Mouse (Mus musculus) CD4-positive helper T cell, adult 2 months (primary cell): Measurements from ENCODE around the gene Hmg20b.

Experiments used
- DNase-seq: peaks from one replicate; pipeline ENCODE4 v3.0.0-alpha.2; 2012; ENCODE audit warnings: low read depth, missing footprints, low spot score

The Hmg20b gene

DNA sequence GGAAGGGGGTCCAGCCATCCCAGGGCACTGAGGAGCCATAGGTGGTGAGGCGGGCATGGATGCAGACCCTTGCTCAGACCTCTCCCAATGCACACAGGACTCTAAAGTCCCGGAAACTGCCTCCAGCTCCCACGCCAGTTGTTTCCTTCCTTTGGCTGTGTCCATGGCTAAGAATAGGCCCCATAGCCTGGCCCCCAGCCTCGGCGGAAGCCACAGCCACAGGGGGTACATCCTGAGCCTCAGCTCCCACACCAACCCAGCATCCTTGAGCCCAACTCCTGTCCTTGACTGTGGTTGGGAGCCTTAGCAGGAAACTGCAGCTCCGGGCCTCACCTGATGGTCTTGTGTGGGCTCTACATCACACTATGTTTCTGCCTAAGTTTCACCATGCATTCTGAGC is 23.4 kb downstream of the Hmg20b start:
- DNase-seq, result no peak

DNA sequence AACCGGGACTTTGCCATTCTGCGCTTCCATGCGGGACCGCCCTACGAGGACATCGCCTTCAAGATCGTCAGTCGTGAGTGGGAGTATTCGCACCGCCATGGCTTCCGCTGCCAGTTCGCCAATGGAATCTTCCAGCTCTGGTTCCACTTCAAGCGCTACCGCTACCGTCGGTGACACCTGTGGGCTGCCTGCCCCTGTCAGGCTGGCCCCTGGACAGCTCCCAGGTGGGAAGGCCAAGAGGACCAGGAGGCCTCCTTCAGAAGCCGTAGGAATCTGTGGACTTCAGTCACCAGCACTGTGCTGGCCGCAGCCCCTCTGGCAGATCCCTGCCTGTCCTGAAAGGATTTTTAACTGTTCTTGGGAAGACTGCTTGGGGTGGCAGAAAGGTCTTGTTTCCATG is 24.5 kb downstream of the Hmg20b start:
- DNase-seq, result no peak

DNA sequence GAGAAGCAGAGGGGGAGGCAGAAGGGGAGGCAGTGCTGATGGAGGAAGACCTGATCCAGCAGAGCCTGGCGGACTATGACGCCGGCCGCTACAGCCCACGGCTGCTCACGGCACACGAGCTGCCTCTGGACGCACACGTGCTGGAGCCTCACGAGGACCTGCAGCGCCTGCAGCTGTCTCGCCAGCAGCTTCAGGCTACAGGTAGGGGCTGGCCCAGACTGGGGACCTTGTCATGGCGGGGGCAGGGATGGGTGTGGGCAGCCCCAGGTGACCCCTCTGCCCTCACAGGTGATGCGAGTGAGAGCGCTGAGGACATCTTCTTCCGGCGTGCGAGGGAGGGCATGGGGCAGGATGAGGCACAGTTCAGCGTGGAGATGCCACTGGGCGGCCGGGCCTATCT is 25.1 kb downstream of the Hmg20b start:
- no peak for DNase-seq

DNA sequence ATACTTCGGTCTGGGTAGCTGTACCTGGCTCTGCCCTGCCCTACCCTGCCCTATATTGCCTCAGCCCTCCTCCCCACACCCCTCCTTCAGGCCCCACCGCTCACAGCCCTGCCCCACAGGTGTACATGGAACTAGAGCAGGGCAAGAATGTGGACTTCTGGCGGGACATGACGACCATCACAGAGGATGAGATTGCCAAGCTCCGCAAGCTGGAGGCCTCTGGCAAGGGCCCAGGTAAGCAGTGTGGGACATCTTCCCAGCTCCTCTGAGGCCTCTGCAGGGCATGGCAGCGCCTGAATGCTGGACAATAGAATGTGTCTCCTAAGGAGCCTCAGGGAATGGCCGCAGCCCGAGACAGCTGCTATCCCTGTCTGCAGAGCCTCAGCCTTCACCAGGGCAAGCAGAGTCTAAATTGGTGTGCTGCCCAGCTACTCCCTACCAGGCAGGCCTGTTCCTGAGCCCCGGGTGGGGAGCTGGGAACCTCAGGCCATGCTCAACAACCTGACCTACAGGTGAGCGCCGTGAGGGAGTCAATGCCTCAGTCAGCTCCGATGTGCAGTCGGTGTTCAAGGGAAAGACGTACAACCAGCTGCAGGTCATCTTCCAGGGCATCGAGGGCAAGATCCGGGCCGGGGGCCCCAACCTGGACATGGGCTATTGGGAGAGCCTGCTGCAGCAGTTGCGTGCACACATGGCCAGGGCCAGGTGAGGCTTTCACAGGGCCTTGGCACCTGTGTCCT is 26.3 kb downstream of the Hmg20b start:
- DNase-seq, result no peak

DNA sequence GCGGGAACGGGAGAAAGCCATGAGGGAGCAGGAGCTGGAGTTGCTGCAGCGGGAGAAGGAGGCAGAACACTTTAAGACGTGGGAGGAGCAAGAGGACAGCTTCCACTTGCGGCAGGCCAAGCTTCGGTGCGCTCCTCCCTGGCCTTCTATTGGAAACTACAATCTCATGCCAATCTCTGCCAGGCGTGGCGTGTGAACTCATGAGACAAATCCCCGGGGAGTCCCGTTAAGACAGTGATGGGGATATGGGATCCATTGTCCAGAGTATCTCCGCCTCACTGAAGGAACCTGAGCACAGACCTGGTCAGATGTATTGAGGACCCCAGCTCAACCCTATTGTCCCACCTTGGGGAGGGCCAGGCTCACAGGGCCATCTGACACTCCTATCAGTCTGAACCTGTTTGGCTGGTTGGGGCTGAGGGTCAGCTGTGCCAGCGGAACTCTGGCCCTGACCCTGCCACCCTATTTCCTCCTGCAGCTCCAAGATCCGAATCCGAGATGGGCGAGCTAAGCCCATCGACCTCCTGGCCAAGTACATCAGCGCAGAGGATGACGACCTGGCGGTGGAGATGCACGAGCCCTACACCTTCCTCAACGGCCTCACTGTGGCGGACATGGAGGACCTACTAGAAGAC is 27.0 kb downstream of the Hmg20b start:
- no peak for DNase-seq

DNA sequence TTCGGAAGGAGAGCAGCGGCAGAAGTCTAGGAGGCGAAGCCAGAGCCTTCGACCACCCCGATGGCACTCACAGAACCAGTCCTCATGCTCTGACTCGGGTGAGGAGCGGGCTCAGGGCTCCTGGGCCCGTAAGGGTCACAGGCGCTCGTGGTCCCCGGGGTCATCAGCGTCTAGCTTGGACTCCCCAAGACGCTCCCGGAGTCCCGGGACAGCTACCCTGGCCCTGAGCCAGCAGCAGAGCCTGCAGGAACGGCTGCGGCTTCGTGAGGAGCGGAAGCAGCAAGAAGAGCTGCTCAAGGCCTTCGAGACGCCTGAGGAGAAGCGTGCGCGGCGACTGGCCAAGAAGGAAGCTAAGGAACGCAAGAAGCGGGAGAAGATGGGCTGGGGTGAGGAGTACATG is 27.8 kb downstream of the Hmg20b start:
- DNase-seq, result no peak

DNA sequence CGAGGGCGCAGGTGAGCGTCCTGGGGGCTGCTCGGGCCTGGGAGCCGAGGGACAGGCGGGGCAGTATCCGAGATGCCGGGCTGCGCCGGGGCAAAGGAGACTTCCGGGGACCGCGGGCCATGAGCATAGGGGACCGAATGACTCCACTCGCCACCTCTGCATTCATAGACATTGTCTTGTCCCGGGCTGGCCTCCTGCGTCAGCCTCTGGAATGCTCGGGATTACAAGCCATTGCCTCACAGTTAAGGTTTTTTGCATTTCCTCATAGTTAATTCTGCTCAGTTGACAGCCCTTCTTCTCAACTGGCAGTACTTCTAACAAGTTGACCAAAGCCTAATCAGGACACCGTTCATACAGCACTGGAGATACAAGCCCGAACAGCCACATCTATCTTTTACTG is 28.8 kb downstream of the Hmg20b start:
- no peak for DNase-seq

DNA sequence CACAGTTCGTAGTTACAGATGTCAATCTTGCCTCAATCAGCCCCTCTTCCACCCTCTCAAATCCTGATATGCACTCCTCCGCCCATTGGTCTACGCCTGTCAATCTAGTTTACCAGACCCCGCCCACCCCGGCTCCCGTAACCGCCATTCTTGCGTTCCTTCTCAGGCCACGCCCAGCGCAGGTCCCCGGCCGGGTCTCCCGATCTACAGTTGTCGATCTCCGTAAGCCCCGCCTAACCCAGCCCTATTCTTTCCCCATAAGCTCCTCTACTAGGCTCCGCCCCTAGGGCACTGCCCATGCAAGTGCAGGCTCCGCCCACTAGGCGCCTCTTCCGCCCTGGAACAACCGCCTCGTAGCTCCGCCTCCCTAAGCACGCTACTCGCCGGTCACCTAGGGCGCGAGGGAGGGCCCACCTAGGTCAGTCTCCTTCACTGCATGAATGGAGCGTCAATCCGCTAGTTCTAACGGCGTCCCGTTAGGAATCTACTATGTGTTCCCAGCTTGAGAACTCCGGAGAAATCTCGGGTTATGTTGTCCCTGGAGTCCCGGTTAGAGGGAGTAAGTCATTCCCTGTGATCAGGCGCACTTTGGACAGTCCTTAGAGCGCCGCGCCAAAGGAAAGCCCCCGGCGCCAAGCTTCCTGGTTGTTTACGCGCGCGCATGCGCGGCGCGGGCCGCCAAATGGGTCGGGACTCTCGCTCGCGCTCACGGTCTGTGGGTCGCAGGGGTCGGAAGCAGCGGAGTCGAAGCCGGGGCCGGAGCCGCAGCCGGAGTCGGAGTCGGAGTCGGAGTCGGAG is 29.5 kb downstream of the Hmg20b start, which contains the start of gene Cactin:
Gene Cactin (plus strand): TSS at position 554 of the 798 bp plus-strand sequence.
- peak; percentile 100 for DNase-seq

DNA sequence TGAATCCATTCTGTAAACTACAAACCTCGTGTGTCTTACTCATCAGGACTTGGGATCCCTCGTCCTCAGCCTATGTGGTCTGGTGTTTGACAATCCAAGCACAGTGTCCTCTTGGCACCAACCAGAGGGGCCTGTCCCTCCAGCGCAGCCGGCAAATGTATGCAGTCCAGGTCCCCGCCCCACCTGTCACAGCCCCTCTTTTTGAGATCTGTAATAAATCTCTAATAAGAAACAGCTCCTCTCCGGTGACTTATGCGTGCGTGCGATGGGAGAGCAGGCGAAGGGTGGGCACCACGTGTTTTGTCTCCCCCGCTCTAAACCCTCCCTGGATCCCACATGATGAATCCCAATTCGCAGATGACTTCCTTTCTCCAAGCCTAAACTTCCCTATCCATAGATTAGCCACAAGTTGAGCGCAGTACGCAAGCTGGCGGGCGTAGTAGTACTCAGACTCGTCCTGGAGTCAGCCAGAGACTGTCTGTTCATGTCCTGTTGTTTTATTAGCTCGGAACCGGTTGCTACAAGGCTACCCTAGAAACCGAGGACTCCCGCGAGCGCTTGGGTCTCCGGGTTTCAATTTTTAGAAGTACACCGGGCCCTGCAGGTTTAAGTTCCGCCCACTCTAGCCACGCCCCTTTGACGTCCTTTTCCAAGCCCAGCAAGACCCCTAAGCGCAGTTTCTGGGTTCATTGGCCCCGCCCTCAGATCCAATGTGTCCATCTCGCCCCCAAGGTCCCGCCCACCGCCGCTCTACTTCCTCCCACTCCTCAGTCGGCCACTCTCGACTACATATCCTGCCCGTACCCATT is 30.3 kb downstream of the Hmg20b start:
- no peak for DNase-seq

DNA sequence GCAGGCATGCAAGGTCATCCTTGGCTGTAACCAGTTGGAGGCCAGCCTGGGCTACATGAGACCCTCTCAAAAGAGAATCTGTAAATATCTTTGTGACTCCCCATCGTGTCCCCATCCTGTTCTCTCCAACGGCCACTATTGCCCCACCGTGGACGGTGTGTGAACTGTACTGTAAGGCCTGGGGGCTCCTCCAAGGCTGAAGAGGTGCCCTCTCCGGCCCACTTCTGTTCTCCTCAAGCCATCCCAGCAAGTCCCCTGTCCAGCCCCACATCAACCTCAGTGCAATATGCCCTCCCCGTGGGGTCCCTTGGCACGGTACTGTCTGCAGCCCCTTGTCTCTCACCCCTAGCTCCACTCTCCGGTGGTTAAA is 31.0 kb downstream of the Hmg20b start:
- DNase-seq, result no peak

DNA sequence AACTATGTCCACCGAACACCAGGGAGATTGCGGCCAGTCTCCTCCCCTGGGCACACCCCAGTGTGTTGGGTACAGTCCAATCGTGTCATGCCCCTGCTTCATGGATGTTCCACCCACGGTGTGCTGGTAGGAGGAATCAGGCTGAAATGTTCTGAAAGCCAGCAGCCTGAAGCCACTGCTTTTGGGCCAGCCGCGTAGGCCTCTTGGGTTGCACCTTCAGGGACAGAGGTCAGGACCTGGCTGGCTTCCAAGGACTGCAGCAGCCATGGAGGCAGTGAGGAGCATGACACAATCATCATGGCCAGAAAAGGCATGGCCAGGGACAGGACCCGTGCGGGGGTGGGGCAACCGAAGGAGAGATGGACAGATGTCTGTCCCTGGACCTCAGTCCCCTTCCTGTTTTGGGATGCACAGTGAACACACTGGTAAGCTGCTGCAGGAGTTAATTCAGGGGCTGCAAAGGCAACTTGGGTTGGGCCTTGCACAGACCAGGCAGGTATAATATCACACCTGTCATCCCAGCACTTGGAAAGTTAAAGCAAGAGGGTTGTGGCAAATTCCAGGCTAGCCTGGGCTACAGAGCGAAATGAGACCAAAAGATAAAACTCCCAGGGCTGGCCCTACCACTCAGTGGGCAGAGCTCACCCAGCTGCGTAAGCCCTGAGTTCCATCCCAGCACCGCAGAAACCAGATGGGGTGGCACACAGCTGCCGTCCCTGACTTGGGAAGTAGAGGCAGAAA is 31.5 kb downstream of the Hmg20b start:
- no peak for DNase-seq

DNA sequence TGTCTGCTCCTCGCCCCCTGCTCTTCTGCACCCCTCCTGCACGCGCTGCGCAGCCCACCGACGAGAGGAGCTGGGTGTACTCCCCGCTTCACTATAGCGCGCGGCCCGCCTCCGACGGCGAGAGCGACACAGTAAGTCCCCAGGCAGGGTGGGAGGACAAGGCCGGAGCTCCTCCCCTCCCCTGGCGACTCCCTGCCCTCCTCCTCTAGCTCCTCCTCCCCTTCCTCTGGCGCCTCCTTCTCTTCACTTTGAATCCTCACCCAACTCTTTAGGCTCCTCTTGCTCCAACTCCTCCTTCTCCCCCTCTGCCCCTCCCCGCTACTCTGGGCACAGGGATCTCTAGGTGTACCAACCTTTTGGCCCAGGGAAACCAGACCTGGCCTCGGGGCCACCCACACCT is 33.0 kb downstream of the Hmg20b start:
- DNase-seq, result no peak

DNA sequence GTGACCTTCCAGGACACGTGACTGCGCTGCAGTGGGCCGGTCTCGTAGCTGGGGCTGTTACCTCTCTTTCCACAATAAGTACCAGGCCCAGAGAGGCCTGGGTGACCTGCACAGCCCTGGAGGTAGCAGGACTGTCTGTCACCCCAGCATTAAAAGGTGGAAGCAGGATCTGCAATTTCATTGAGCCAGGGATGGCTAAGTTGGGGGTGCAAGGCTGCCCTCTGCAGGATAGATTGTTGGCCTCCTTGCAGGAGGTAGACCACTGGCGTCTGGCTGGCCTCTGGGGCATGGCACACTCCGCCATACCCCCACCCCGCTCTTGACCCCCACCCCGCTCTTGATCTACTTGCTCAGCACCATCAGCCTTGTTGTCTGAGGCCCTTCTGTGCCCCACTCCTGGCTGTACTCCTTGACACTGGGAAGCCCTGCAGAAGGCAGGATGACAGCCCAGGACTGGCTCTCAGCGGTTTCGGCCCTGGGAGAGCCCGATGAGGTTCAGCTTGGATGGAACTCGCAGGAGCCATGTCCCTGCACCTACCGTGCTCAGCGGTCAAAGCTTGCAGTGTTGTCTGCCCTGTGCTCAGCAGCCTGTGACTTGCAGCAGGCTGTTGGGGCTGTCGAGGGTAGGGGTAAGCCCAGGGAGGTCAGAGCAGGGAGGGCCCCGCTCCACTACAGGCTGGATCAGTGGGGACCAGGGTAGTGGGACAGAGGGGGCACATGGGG is 33.8 kb downstream of the Hmg20b start:
- DNase-seq, result no peak

DNA sequence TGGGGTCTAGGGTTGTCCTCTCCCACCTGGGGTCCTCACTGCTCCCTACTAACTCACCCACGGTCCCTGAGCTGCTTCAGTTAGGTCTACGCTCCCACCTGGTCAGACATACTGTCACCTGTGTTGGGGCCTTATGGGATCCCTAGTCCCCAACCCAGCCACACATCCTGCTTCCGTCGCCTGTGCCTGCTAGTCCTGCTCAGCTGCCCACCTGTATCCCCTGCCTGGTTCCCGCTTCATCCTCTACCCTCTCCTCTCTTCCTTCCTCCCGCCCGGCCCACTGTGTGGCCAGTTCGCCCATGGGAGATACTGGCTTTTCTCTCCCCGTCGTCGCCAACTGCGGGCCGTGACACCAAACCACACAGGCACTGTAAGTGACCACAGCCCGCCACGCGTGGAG is 34.7 kb downstream of the Hmg20b start:
- DNase-seq, result no peak

DNA sequence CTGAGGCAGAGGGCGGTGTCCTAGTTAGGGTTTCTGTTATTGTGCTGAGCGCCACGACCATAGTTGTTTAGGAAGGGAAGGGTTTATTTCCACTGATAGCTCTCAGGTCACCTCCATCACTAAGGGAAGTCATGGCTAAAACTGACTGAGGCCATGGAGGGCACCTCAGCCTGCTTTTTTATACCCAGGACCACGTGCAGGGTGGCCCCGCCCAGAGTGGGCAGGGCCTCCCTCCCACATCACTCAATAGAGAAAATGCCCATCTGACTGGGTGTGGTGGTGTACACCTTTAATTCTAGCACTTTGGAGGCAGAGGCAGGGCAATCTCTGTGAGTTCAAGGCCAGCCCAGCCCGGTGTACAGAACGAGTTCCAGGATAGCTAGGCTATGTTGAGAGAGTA is 36.1 kb downstream of the Hmg20b start:
- no peak for DNase-seq

DNA sequence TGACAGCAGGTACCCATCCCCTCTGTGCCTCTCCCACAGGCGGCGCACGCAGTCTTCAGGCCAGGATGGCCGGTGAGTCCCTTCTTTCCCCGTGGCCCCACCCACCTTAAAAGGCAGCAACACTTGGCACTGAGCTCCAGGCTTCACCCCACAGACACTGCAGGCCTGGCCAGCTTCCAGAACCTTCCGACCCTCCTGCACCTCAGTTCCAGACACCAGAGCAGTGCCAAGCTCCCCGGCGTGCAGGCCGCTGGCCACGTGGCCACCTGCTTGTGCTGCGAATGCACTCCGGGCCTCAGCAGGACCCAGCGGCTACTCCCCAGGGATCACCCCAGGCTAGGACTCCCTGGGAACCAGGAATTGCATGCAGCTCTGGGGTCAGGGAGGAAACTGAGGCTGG is 36.7 kb downstream of the Hmg20b start:
- DNase-seq, result no peak

DNA sequence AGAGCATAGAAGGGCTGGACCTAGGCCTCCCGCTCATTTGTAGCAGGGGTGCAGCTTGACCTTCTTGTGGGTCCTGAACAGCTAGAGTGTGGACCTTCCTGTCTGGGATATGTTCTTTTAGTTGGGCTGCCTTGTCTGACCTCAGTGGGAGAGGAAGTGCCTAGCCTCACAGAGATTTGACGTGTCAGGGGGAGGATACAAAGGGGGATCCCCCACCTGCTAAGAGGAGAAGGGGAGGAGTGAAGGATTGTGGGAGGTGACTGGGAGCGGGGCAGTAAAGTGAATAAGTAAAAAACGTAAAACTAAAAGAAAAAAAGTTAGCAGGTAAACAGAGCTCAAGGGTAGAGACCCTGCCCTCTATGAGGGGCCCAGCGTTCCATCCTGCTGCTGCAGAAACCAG is 40.7 kb downstream of the Hmg20b start:
- peak; percentile 48 for DNase-seq

DNA sequence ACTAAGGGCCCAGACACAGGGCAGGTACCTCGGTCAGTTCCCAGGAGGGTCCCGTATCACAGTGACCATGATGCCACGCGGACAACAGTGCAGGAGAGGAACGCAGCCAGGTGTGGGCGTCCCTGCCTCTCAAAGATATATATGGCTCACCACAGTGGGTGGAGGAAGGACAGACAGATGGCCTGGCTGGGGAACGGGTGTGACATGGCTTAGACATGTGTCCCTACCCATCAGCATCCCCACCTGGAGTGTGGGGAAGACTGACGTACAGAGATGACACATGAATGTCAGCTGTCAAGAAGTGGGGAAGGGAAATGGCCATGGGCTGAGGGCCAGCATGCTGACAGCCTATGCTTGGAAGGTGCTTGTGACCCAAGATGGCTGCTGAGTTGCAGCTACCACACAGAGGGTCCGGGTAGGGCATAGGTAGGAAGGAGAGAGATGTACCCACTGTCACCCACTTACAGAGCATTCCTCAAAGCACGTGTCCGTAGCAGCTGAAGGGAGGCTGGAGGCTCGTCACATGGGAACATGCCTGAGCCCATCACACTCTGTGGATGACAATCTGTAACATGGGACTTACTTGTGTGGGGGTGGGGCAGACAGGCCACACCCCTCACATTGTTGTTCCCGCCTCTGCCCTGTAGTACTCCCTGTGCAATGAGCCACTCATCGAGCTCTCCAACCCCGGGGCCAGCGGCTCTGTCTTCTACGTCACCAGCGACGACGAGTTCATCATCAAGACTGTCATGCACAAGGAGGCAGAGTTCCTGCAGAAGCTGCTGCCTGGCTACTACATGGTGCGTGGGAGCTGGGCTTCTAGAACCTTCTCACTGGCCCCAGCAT is 43.2 kb downstream of the Hmg20b start:
- no peak for DNase-seq

DNA sequence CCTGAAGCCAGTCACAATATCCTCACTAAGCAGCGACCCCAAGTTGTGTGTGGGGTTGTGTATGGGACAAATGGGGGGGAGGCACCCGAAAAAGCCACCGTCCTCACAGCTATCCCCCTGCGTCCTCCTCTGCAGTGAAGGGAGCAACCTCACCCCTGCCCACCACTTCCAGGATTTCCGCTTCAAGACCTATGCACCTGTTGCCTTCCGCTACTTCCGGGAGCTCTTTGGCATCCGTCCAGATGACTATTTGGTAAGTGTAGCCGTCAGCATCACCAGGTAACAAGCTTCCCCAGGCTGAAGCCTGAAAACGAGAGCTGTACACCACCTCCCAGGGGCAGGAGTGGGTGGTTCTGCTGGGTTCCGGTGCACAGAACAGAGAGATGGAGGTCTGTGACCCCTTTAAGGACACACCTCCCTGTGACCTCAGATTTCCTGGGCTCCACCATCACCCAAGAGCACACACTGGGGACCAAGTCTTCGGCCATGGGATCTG is 44.1 kb downstream of the Hmg20b start:
- DNase-seq, result no peak
